8 mouse cellular contexts compared by ENCODE assay signal in genomic region chr13:17803331-17804057, GRCm38 (mm10). TPM values are rescaled to one million over a fixed set of nuclear protein-coding genes. Genes with fewer than 3 reads are reported as not detected.
DNase-seq lines count a peak whose midpoint lies in the region; ATAC-seq and TF ChIP-seq lines count a peak whose summit lies in the region.

No protein-coding gene starts in this region.

- H3K27ac ChIP-seq in cortical plate, adult 2 months (ENCODE audit: insufficient read depth, low read length) = peak overlapping the region; percentile 80

- H3K4me3 ChIP-seq in cortical plate, adult 2 months (ENCODE audit: insufficient read depth, low read length) = peak overlapping the region; percentile 70

- DNase-seq in gastrocnemius, postnatal 10 days = peak; percentile 75
- peak; percentile 46 to 89 for DNase-seq in left cerebral cortex, postnatal 10 days (ENCODE audit: extremely low spot score in 1 of 2, low spot score in 2 of 2)
- DNase-seq in right cerebral cortex, postnatal 10 days (ENCODE audit: low spot score in 2 of 2) = peak; percentile 79 to 80
- DNase-seq in urinary bladder, postnatal 14 days (ENCODE audit: low spot score) = peak; percentile 73

- ATAC-seq in activated CD4-positive, CD25-positive, alpha-beta regulatory T cell, adult 4 months = peak; percentile 22
- ATAC-seq in inflammation-experienced regulatory T-cells, adult 6 months = peak; percentile 12
- peak; percentile 49 for ATAC-seq in megakaryocyte progenitor cell, adult 5-6 weeks (replicated peaks; ENCODE audit: poor library complexity)

- H3K4me1 ChIP-seq in cortical plate, adult 2 months (ENCODE audit: control insufficient read depth, insufficient read depth, low read length) = no peaks in the 10 kb centered on the region; the same call in 1 of the 2 replicates

- intact Hi-C loops in left cerebral cortex, postnatal 10 days (cut with DNase I) = loop anchor here (2.0 to 5.0 kb wide), 2 partner anchors 36 to 57 kb away; no protein-coding TSS in a partner anchor

- TF ChIP-seq POLR2A in cortical plate, adult 2 months (IDR thresholded peaks at IDR 0.05; ENCODE audit: extremely low read depth, insufficient read depth, low read length) = no peak

- no peak for TF ChIP-seq CTCF in cortical plate, adult 2 months (IDR thresholded peaks at IDR 0.05; ENCODE audit: extremely low read depth, insufficient read depth, low read length)

RNA-seq across cellular contexts. Expression of gene Cdk13, which starts 1.4 kb away (rescaled TPM):
- polyA plus RNA-seq in activated CD4-positive, CD25-positive, alpha-beta regulatory T cell, adult 4 months (2017; shearing (Covaris generic)) = 10 to 100 TPM; 17.6 to 24.3 TPM
- polyA plus RNA-seq in cortical plate, adult 2 months (2012; rRNA removed) = 30.3 and 32.1 TPM in 2 replicates
- total RNA-seq in gastrocnemius, postnatal 10 days (2021) = 10 to 100 TPM; 29.5 to 34.8 TPM
- polyA plus RNA-seq in inflammation-experienced regulatory T-cells, adult 6 months (2017; shearing (Covaris generic)) = 10 to 100 TPM; 18.0 to 24.4 (median 23.2) TPM
- 10 to 100 TPM; 51.2 to 56.1 TPM for total RNA-seq in left cerebral cortex, postnatal 10 days (2021)
- total RNA-seq in megakaryocyte progenitor cell, adult 5-6 weeks (2015) = 82.3 and 90.9 TPM in 2 replicates
- 43.9 and 73.1 TPM in 2 replicates for total RNA-seq in megakaryocyte progenitor cell, adult 5-6 weeks (2017)

Comparison
In these comparisons a context has a peak if more than half of its experiments do, and no peak if none do; other contexts are left out.
1. Peak in every context shown above with its lines: DNase-seq, ATAC-seq, H3K4me3 ChIP-seq and H3K27ac ChIP-seq.